Mouse (Mus musculus): ENCODE measurements around the gene Scd4. TPM values are rescaled to one million over a fixed set of nuclear protein-coding genes. Genes with fewer than 3 reads are reported as not detected.
"Not testable (repeated sequence)": the region's sequence is repeated elsewhere in the genome, so short reads cannot be mapped to it uniquely, and the experiment has no call there.

Gene Scd4
- polyA plus RNA-seq, 1 experiment from 2014 or later: 0.35 TPM

DNA sequence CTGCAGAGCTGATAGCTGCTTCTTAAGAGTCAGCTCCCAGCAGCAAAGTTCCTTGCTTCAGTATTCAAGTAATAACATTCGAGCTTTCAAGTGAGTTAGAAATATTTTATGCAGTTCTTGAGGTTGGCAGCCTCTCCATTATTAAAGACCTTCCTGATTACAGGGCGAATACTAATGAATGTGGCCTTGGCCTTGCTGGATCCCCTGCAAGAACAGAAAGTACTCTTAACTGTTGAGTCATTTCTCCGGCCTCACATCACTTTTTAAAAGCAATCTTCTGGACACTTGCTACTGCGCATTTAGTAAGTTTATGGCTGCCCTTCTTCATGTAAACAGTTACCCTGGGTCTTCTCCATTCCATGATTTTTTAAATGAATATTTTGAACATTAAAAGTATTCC lies 11.7 kb upstream of the Scd4 start:
- ATAC-seq (ENCODE audit: borderline replicate concordance, extremely low read depth, low FRiP score, low TSS enrichment): no peak
- WGBS: 65% methylated on average over 4 of the region's 4 CpGs
- Histone ChIP-seq H3K4me3 (no peak overlapping the region), H3K27me3 (no peaks in the 10 kb centered on the region), H3K27ac (no peak overlapping the region), H3K4me2 (no peak overlapping the region), H3K9me3 (no peaks in the 10 kb centered on the region; the same call in 1 of the 2 replicates), H3K9ac (no peak overlapping the region), H3K4me1 (no peaks in the 10 kb centered on the region; the same call in 1 of the 2 replicates), H3K36me3 (no peaks in the 10 kb centered on the region)

GRCm38 (mm10) chr19:44321631-44322030 lies 11.3 kb upstream of the Scd4 start:
- no peak overlapping the region for H3K4me2 ChIP-seq
- no peaks in the 10 kb centered on the region for H3K36me3 ChIP-seq
- H3K27ac ChIP-seq: no peak overlapping the region
- H3K4me3 ChIP-seq: no peak overlapping the region
- no peak for ATAC-seq (ENCODE audit: borderline replicate concordance, extremely low read depth, low FRiP score, low TSS enrichment)
- H3K4me1 ChIP-seq: no peaks in the 10 kb centered on the region; the same call in 1 of the 2 replicates
- H3K27me3 ChIP-seq: no peaks in the 10 kb centered on the region
- 79% methylated on average over 2 of the region's 2 CpGs for WGBS
- no peak overlapping the region for H3K9ac ChIP-seq
- H3K9me3 ChIP-seq: no peaks in the 10 kb centered on the region; the same call in 1 of the 2 replicates

- Histone ChIP-seq H3K27me3 (no peaks in the 10 kb centered on the region), H3K27ac (no peak overlapping the region), H3K4me1 (no peaks in the 10 kb centered on the region), H3K9me3 (no peaks in the 10 kb centered on the region), H3K4me3 (no peak overlapping the region), H3K36me3 (no peaks in the 10 kb centered on the region), H3K4me2 (no peak overlapping the region), H3K9ac (no peak overlapping the region)
- WGBS: 63% methylated on average over 2 of the region's 2 CpGs
- ATAC-seq (ENCODE audit: borderline replicate concordance, extremely low read depth, low FRiP score, low TSS enrichment): no peak
Measured at GRCm38 (mm10) chr19:44329566-44329965, 3.3 kb upstream of the Scd4 start.

- 98% methylated on average over 1 of the region's 1 CpGs for WGBS
Measured at GRCm38 (mm10) chr19:44331128-44331527, 1.8 kb upstream of the Scd4 start.

DNA sequence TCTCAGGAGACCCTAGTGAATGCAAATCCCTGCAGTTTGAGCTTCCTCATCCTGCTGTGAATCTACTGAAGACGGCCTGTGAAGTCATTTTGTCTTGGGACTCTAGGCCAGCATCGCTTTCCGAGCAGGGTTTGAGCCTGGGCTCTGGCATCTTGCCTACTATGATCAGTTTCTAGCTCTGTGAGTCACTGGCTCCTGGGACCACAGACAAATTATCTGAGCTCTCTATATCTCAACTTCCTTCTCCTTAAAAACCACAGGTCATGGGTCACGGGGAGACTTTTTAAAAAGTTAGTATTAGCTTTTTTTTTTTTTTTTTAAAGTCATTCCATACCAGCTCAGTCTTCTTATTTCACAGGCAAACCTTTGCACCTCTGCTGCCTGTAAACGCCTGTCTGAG lies 981 bp upstream of the Scd4 start:
- 73% methylated on average over 5 of the region's 5 CpGs for WGBS
- Histone ChIP-seq H3K27ac (no peak overlapping the region), H3K4me3 (no peak overlapping the region), H3K9ac (no peak overlapping the region), H3K4me1 (no peaks in the 10 kb centered on the region), H3K4me2 (no peak overlapping the region), H3K36me3 (no peaks in the 10 kb centered on the region), H3K9me3 (no peaks in the 10 kb centered on the region), H3K27me3 (no peaks in the 10 kb centered on the region)
- ATAC-seq (ENCODE audit: borderline replicate concordance, extremely low read depth, low FRiP score, low TSS enrichment): no peak

More at GRCm38 (mm10) chr19:44331128-44331527, 1.8 kb upstream of the Scd4 start:
- not testable (repeated sequence) for H3K9ac ChIP-seq; H3K4me1 ChIP-seq; H3K36me3 ChIP-seq; H3K27me3 ChIP-seq; H3K4me3 ChIP-seq; H3K4me2 ChIP-seq; ATAC-seq (ENCODE audit: borderline replicate concordance, extremely low read depth, low FRiP score, low TSS enrichment); H3K27ac ChIP-seq; H3K9me3 ChIP-seq

GRCm38 (mm10) chr19:44332326-44332725 lies 566 bp upstream of the Scd4 start:
- no peak overlapping the region for H3K4me2 ChIP-seq
- 75% methylated on average over 8 of the region's 8 CpGs for WGBS
- no peak overlapping the region for H3K9ac ChIP-seq
- no peaks in the 10 kb centered on the region for H3K4me1 ChIP-seq
- H3K27me3 ChIP-seq: no peaks in the 10 kb centered on the region
- no peak overlapping the region for H3K27ac ChIP-seq
- ATAC-seq (ENCODE audit: borderline replicate concordance, extremely low read depth, low FRiP score, low TSS enrichment): no peak
- no peaks in the 10 kb centered on the region for H3K9me3 ChIP-seq
- H3K4me3 ChIP-seq: no peak overlapping the region
- H3K36me3 ChIP-seq: no peaks in the 10 kb centered on the region

DNA sequence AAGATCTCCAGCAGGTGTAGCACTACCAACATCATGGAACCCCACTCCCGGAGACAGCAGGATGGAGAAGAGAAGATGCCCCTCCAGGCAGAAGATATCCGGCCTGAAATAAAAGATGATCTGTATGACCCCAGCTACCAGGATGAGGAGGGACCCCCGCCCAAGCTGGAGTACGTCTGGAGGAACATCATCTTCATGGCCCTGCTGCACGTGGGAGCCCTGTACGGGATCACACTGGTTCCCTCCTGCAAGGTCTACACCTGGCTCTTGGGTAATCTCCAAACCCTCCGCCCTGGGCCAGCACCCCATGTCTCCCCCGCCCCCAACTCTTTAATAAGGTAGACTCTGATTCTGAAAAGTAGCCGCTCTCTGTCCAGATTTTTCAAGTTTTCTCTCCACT lies 1.1 kb downstream of the Scd4 start:
- no peak overlapping the region for H3K27ac ChIP-seq
- no peaks in the 10 kb centered on the region for H3K4me1 ChIP-seq
- 79% methylated on average over 9 of the region's 9 CpGs for WGBS
- no peak overlapping the region for H3K9ac ChIP-seq
- H3K27me3 ChIP-seq: no peaks in the 10 kb centered on the region
- H3K36me3 ChIP-seq: no peaks in the 10 kb centered on the region
- H3K4me3 ChIP-seq: no peak overlapping the region
- no peak for ATAC-seq (ENCODE audit: borderline replicate concordance, extremely low read depth, low FRiP score, low TSS enrichment)
- no peak overlapping the region for H3K4me2 ChIP-seq
- H3K9me3 ChIP-seq: no peaks in the 10 kb centered on the region

DNA sequence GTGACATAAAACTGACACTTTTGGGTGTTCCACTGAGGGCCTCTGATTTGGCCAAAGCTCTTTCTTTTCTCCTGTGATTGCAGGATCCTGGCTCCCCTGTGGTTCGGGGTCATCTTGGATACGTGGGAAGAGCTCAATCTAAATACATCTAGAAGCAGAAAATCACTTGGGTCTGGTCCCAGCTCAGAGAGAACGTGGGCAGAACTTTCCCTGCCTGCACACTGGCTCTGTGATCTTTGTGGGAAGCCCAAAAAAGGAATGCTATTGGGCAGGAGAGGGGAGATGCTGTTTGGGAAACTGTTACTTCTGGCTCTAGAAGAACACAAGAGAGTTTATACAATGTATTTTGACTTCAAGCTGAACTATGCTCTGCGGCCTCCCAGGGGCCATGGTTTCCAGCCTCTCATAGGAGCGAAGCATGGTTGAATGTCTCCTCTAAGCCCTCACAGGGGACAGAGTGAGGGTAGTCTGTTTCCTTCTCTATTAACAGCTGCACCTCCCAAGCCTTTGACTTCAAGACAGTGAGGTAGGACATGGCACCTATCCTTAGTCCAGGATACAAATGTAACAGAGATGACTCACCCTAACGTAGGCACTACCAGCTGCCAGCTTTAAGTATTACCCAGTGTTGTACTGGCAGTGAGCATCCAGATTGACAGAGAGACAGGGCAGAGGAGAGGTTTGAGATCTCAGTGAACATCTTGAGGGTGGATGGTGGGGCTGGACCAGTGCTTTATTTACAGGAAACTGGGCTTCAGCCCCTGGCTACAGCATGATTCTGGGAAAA lies 3.2 kb downstream of the Scd4 start:
- no peak overlapping the region for H3K4me2 ChIP-seq
- 76% methylated on average over 6 of the region's 6 CpGs for WGBS
- no peaks in the 10 kb centered on the region for H3K27me3 ChIP-seq
- H3K4me3 ChIP-seq: no peak overlapping the region
- H3K9ac ChIP-seq: no peak overlapping the region
- no peak overlapping the region for H3K27ac ChIP-seq
- no peaks in the 10 kb centered on the region for H3K36me3 ChIP-seq
- no peak for ATAC-seq (ENCODE audit: borderline replicate concordance, extremely low read depth, low FRiP score, low TSS enrichment)
- H3K9me3 ChIP-seq: no peaks in the 10 kb centered on the region
- H3K4me1 ChIP-seq: no peaks in the 10 kb centered on the region

DNA sequence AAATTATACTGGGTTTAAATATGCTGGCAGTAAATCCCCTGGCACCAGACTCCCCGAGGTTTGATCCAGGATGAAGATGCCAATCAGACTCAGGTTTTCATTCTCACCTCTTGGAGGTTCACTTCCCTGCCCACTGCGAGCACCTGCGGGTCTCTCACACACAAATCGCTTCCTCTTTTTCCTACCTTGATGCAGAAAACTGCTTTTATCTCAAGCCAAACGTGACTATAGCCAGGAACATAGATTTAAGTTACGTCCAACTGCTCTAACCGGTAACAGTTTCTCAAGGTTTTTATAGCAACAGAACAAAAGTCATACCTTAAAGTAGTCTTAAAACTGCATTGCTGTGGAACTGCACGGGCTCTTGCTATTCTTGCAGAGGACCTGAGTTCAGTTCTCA lies 16.8 kb downstream of the Scd4 start:
- no peaks in the 10 kb centered on the region for H3K4me1 ChIP-seq
- no peak overlapping the region for H3K27ac ChIP-seq
- no peak overlapping the region for H3K9ac ChIP-seq
- WGBS: 86% methylated on average over 8 of the region's 8 CpGs
- no peaks in the 10 kb centered on the region for H3K36me3 ChIP-seq
- no peak overlapping the region for H3K4me2 ChIP-seq
- ATAC-seq (ENCODE audit: borderline replicate concordance, extremely low read depth, low FRiP score, low TSS enrichment): no peak
- H3K4me3 ChIP-seq: no peak overlapping the region
- H3K9me3 ChIP-seq: no peaks in the 10 kb centered on the region
- no peaks in the 10 kb centered on the region for H3K27me3 ChIP-seq

DNA sequence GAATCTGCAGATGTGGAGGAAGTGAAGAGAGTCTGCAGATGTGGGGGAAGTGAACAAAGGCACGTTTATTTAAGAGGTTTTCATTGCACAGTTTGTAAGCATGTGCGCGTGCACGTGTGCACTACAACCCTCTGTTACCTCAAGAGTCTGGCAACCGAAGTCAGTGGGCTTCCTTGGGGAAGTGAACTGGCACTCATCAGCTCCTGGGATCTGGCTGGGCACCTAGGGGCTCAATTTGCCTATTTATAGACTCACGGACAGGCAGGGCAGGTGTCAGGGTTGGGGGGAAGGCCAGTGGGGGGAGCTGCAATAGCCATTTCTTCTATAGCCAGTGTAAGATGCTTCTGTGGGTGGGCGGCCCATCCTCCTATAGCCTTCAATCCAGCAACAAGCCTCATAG lies 18.9 kb downstream of the Scd4 start:
- WGBS: 73% methylated on average over 7 of the region's 7 CpGs
- H3K9me3 ChIP-seq: no peaks in the 10 kb centered on the region
- H3K4me2 ChIP-seq: no peak overlapping the region

GRCm38 (mm10) chr19:44358700-44359099 lies 25.8 kb downstream of the Scd4 start:
- Histone ChIP-seq H3K4me1 (peaks cover 5% of the 10 kb centered on the region), H3K4me3 (no peak overlapping the region), H3K36me3 (no peaks in the 10 kb centered on the region), H3K9me3 (no peaks in the 10 kb centered on the region), H3K9ac (no peak overlapping the region), H3K27me3 (no peaks in the 10 kb centered on the region), H3K4me2 (no peak overlapping the region), H3K27ac (no peak overlapping the region)
- WGBS: 27% methylated on average over 8 of the region's 8 CpGs
- ATAC-seq (ENCODE audit: borderline replicate concordance, extremely low read depth, low FRiP score, low TSS enrichment): no peak

More for the DNA sequence above, 18.9 kb downstream of the Scd4 start:
- ATAC-seq (ENCODE audit: borderline replicate concordance, extremely low read depth, low FRiP score, low TSS enrichment): no peak
- H3K27me3 ChIP-seq: no peaks in the 10 kb centered on the region
- no peak overlapping the region for H3K9ac ChIP-seq
- H3K4me3 ChIP-seq: no peak overlapping the region
- H3K4me1 ChIP-seq: no peaks in the 10 kb centered on the region
- no peak overlapping the region for H3K27ac ChIP-seq
- H3K36me3 ChIP-seq: no peaks in the 10 kb centered on the region

DNA sequence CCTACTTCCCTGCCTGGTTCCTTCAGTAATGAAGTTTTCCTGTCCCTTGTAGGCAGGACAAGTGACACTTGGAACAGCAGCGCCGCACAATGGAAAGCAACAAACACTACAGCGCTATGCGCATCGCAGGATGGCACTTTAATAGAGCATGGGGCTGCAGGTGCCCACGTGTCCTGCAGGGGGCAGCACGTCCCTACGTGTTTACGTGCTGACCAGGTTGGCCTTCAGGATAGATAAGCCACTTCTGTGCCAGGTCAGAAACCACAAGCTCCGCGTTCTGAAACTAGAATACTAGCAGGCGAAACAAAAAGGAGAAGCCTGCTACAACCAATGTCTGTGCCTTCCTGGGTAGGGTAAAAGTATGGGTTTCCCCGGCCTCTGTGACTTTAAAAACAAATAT lies 30.6 kb downstream of the Scd4 start:
- Histone ChIP-seq H3K27me3 (no peaks in the 10 kb centered on the region), H3K4me3 (no peak overlapping the region), H3K4me1 (peaks cover 5% of the 10 kb centered on the region), H3K36me3 (no peaks in the 10 kb centered on the region), H3K9me3 (no peaks in the 10 kb centered on the region), H3K27ac (no peak overlapping the region), H3K9ac (no peak overlapping the region), H3K4me2 (0 out of 2 replicates have a peak overlapping the region, but pooled peaks have one; percentile 16)
- no peak for ATAC-seq (ENCODE audit: borderline replicate concordance, extremely low read depth, low FRiP score, low TSS enrichment)
- WGBS: 18% methylated on average over 13 of the region's 13 CpGs

All from lung, embryonic 15.5 days (tissue).